Mouse (Mus musculus) left cerebral cortex, postnatal 36 days (tissue): Measurements from ENCODE around the gene Wnt11. TPM values are rescaled to one million over a fixed set of nuclear protein-coding genes. Genes with fewer than 3 reads are reported as not detected.
A peak's percentile ranks its signal among the peaks of the same experiment; 100 is the strongest.

Experiments used
- DNase-seq, 2 experiments: peaks; one replicate each; pipeline ENCODE4 v3.0.0; 2021 to 2022; ENCODE audit warnings: low spot score in 2 of 2, mixed read lengths in 1 of 2
- intact Hi-C: fragments of 180-260 bp; cut with DNase I; formaldehyde crosslinking; loops from one replicate; pipeline ENCODE4 v1.15.1; 2025
- total RNA-seq, 2 experiments: library from RNA; stranded (reverse); gene quantifications; 2 replicates each; pipeline ENCODE4 v1.2.3; 2021

Wnt11 gene
- total RNA-seq, 2 experiments from 2014 or later: 0.39 to 0.63 TPM

- DNase-seq: no peak
- intact Hi-C loops: no loop called here
Observed at GRCm38 (mm10) chr7:98823896-98824822, 10.8 kb upstream of the Wnt11 start.

DNA sequence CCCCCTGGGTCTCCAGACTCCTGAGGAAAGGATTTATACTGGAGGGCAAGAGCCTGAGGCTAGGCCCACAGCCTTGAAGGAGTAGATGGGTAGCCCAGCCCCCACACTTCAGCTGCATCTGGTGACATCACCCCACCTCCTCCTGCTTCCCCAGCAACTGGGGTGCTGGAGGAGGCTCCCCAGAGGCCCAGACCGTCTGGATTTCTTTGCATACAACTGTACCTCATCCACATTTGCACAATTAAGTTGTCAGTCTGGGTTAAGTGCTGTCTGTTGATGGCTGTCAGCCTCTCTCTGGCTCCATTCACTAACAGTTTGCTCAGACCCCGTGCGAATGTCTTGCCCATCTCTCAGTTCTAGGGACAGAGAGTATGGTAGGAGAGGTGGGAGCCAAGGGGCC is 6.9 kb upstream of the Wnt11 start:
- intact Hi-C loops: no loop called here

GRCm38 (mm10) chr7:98828876-98829275 is 6.0 kb upstream of the Wnt11 start:
- intact Hi-C loops: no loop called here

More for the DNA sequence above, 6.9 kb upstream of the Wnt11 start:
- no peak for DNase-seq

DNA sequence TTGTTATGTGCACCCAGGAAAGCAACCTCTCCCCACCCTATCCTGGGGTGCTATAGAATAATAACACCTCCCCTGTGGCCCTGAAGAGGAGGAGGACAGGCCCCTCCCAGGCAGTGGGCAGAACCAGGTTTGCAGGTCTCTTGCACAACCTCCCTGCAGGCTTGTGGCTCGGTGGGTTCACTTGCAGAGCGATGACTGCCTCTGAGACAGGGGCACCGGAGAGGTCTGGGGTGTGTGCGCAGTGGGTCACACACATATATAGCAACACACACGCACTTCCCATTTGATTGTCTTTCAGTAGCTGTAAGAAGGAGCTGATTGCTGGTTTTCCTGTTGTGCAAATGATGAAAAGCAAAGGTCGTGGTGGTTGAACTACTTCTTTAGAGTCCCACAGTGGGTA is 3.6 kb upstream of the Wnt11 start:
- no peak for DNase-seq
- intact Hi-C loops: no loop called here

More at GRCm38 (mm10) chr7:98828876-98829275, 6.0 kb upstream of the Wnt11 start:
- no peak for DNase-seq

DNA sequence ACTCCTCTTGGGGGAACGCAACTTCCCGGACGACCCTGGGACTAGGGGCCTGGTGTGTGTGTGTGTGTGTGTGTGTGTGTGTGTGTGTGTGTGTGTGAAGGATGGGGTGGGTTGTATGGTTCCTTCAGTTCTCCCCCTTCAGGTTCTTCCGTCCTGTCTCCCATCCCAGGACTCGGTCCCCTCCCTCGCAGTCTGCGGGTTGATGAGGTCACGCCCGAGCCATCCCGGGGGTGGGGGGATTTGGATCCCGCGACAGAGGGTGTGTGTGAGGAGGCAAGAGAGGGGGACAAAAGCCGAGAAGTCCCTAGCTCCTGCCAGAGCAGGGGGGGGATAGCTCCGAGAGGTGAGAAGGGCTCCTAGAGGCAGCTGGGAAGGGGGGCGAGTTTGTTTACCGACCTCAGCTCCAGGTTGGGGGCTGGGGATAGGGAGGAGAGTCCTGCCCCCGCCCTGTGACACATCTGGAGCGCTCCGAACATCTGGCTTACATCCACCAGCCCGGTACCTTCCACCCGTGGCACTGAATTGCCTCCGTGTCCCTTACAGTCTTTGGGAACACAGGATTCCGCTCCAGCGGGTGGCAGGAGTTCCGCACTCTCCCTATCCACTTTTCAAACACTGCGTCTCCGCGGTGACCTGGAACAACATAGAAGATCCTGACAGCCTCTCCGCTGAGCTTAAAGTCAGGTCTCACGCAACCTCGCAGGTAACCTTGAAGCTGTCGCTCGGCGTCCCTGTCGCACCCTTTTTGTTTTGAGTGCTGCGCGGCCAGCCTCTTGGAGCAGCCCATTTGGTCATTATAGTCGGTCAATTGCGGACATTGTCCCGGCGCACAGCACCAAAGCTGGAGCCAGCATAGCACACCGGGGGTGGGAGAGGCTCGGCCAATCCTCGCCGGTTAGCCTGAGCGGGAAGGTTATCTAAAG is 868 bp downstream of the Wnt11 start:
- intact Hi-C loops: loop anchor here (2.0 to 5.0 kb wide), 2 partner anchors 93 to 353 kb away; no protein-coding TSS in a partner anchor
- no peak for DNase-seq

- intact Hi-C loops: loop anchor here (2.0 to 5.0 kb wide), 2 partner anchors 94 to 354 kb away; no protein-coding TSS in a partner anchor
- no peak for DNase-seq
Observed at GRCm38 (mm10) chr7:98836646-98837045, 1.7 kb downstream of the Wnt11 start.

DNA sequence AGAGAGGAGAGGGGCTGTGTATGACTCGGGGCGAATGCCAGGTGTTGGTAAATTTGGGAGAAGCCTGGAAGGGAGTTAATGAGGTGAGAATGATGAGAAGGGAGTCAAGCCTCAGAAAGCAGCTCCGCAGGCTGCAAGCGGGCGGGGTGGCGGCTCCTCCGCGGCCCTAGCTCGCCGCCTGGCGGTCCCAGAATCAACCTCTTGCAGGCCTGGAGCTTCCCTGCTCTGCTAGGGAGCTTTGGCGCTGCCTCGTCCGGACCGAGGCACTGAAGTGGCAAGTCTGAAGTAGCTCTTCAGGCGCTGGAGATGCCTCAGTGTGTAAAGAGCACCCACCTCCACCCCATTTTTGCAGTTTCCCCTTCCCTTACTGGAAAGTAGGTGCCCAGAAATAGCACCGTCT is 3.0 kb downstream of the Wnt11 start:
- intact Hi-C loops: loop anchor here (2.0 to 5.0 kb wide), 3 partner anchors 95 to 356 kb away; no protein-coding TSS in a partner anchor
- DNase-seq: peak; percentile 71 to 76

- intact Hi-C loops: loop anchor here (2.0 to 5.0 kb wide), 2 partner anchors 240 to 356 kb away; no protein-coding TSS in a partner anchor
- DNase-seq: no peak
Observed at GRCm38 (mm10) chr7:98838729-98839141, 3.8 kb downstream of the Wnt11 start.

GRCm38 (mm10) chr7:98839312-98839711 is 4.4 kb downstream of the Wnt11 start:
- DNase-seq: no peak
- intact Hi-C loops: loop anchor here (2.0 to 5.0 kb wide), 2 partner anchors 239 to 357 kb away; no protein-coding TSS in a partner anchor

DNA sequence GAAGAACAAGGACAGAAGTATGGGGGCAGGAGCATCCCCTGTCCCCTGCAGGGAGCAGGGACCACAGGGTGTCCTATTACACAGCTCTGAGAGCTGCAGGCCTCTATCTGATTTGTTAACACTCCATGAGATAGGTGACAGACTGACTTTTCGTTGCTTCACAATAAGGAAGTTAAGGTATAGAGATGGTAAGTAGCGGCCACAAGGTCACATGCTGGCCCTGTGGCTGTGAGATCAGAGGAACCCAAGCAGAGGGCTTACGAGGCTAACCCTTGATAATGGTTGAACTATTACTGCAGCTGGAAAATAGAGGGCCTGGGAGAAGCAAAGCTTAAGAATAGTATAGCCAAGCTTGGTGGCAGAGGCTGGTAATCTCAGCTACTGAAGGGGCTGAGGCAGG is 5.9 kb downstream of the Wnt11 start:
- no peak for DNase-seq
- intact Hi-C loops: no loop called here

DNA sequence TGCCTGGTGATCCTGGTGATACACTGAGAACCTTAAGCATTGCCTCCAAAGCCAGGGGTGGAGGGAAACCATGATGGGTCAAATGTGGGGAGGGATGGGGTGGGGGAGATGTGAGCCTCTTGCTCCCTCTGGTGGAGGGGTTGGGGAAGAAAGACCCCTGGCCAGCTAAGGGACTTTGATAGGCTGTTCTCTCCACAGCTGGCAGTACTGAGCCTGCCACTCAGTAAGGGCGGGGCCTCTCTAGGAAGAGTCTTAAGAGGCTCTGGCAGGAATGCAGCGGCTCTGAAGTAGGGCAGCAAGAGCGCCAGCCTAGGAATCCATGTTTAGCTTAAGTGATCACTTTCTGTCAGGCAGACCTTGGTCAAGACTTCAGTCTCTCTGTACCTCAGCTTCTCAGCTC is 6.9 kb downstream of the Wnt11 start:
- intact Hi-C loops: no loop called here
- no peak for DNase-seq

DNA sequence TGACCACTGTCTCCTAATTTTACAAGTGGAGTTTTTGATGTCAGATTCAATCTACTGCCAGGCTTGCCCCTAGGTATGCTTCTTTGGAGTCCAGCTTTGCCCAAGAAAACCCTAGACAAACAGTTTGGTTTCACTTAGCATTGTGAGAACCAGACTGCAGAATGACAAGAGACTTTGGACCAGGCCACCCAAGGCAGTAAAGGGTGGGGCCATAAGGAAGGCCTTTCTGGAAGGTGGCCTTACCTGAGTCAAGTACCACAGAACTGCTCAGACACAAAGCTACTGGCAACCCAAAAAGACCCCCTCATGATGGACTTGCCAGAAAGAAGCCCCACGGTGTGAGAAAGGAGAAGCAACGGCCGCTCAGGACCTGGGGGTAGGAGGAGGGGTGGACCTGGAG is 8.1 kb downstream of the Wnt11 start:
- intact Hi-C loops: no loop called here
- no peak for DNase-seq

- DNase-seq: no peak
- intact Hi-C loops: no loop called here
Observed at GRCm38 (mm10) chr7:98843649-98844048, 8.7 kb downstream of the Wnt11 start.

GRCm38 (mm10) chr7:98848899-98849640 is 14.2 kb downstream of the Wnt11 start:
- intact Hi-C loops: no loop called here
- no peak for DNase-seq

DNA sequence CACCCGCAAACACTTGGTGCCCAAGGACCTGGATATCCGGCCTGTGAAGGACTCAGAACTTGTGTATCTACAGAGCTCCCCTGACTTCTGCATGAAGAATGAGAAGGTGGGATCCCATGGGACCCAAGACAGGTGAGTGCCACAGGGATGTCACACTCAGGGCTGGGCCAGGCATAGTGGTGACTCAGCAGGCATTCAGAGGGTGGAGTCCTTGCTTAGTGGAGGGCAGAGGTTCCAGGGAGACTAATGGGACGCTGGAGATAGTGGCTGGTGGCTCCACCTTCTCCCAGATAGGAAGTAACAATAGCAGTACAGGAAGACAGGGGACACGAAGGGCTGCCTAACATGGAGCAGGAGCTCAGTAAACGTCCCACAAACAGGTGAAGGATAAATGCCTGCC is 15.5 kb downstream of the Wnt11 start:
- intact Hi-C loops: no loop called here
- no peak for DNase-seq

- DNase-seq: no peak
- intact Hi-C loops: no loop called here
Observed at GRCm38 (mm10) chr7:98851220-98851619, 16.3 kb downstream of the Wnt11 start.

DNA sequence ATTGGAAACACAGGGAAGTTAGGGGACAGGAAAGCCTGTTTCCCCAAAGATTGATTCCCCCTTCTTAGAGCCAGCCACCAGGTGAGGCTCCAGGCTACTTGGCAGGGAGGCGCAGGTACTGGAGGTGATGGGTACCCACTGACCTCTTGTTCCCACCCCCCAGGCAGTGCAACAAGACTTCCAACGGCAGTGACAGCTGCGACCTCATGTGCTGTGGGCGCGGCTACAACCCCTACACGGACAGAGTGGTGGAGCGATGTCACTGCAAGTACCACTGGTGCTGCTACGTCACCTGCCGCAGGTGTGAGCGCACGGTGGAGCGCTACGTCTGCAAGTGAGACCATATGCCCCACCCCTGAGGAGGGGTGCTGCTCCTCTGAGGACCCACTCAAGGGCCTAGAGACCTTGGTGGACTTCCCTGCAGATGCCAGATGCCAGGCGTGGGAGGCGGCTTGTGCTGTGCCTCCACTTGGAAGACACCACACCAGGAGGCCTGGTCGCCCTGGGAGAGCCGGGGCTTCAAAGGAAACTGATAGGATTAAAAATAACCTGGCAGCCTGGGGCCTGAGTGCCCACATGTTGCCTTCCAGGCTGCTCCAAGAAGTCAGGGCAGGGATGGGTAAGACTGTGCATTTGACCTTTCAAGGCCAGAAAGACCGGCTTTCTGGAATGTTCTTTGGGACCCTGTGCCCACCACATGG is 18.2 kb downstream of the Wnt11 start:
- no peak for DNase-seq
- intact Hi-C loops: no loop called here

DNA sequence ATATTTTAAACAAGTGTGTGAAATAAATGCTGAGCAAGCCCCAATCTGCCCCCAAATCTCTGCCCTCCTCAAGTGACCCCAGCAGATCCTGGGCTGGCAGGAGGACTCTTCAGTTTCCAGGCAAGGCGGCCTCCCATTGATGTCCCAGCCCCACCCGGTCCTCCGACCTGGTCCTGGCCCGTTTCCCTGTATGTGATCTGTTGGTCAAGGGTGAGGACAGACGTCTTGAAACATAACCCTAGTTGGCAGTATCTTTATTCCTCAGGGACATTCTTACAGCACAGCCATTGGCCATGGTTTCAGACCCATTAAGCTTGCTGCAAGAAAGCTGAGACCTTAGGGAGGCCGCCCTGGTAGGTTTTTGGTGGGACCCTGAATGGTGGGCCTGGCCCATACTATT is 18.9 kb downstream of the Wnt11 start:
- intact Hi-C loops: no loop called here
- no peak for DNase-seq

GRCm38 (mm10) chr7:98855388-98855787 is 20.5 kb downstream of the Wnt11 start:
- intact Hi-C loops: no loop called here
- DNase-seq: peak in 1 of 2 experiments; percentile 34
